Mouse (Mus musculus) heart, adult 2 months (tissue): ENCODE results near the gene Lrrc4. TPM values are rescaled to one million over a fixed set of nuclear protein-coding genes. Genes with fewer than 3 reads are reported as not detected.

ENCODE experiments used
- DNase-seq, 2 experiments: peaks; one replicate each; pipeline ENCODE4 v3.0.0; 2021
- H3K27ac ChIP-seq: fragments of 200-600 bp; 2 replicates; pipeline ENCODE4 v1.8.1; 2022
- H3K27me3 ChIP-seq: fragments of 200-500 bp; 2 replicates; pipeline ENCODE4 v1.6.1; 2012; ENCODE audit warnings: mild to moderate bottlenecking, low read length, inconsistent platforms, mixed read lengths; ENCODE audit not compliant: control insufficient read depth, insufficient read depth
- H3K36me3 ChIP-seq: fragments of 200-500 bp; 2 replicates; pipeline ENCODE4 v1.6.1; 2012; ENCODE audit warnings: low read length, inconsistent platforms; ENCODE audit not compliant: control insufficient read depth, insufficient read depth
- H3K4me1 ChIP-seq: fragments of 200-500 bp; 2 replicates; pipeline ENCODE4 v1.6.1; 2011; ENCODE audit warnings: low read length; ENCODE audit not compliant: control insufficient read depth, insufficient read depth
- H3K4me3 ChIP-seq: fragments of 200-600 bp; 2 replicates; pipeline ENCODE4 v1.8.1; 2022
- H3K79me2 ChIP-seq: fragments of 200-500 bp; replicated peaks from 2 replicates; pipeline ENCODE4 v1.6.1; 2012; ENCODE audit warnings: mild to moderate bottlenecking, inconsistent platforms, low read length, moderate library complexity, mixed read lengths; ENCODE audit not compliant: control insufficient read depth, insufficient read depth
- H3K9ac ChIP-seq: fragments of 200-500 bp; 2 replicates; pipeline ENCODE4 v1.6.1; 2012; ENCODE audit warnings: low read depth, mild to moderate bottlenecking, control low read depth, inconsistent platforms, low read length, mixed read lengths
- CTCF ChIP-seq: fragments of 200-600 bp; IDR thresholded peaks from 2 replicates; pipeline ENCODE4 v1.8.1; 2022; ENCODE audit warnings: antibody characterized with exemption, mild to moderate bottlenecking, moderate library complexity
- EP300 ChIP-seq: fragments of 200-500 bp; IDR thresholded peaks from 2 replicates; pipeline ENCODE4 v1.6.1; 2011; ENCODE audit warnings: low read depth, low read length, control low read depth; ENCODE audit not compliant: insufficient read depth
- POLR2A ChIP-seq: fragments of 200-500 bp; IDR thresholded peaks from 2 replicates; pipeline ENCODE4 v1.6.1; 2011; ENCODE audit warnings: mild to moderate bottlenecking, low read depth, low read length, control low read depth; ENCODE audit not compliant: insufficient read depth
- WGBS: fragments of 180-500 bp; shearing (Covaris S2); methylation state at CpG from one replicate; pipeline ENCODE4 v1.1.7; 2018; 5-methylcytosine and 5-hydroxymethylcytosine counted together
- intact Hi-C: fragments of 180-260 bp; cut with DNase I; formaldehyde crosslinking; loops from one replicate; pipeline ENCODE4 v1.15.1; 2025
- long read RNA-seq: library from polyadenylated mRNA; stranded (forward); transcript quantifications from one replicate; pipeline ENCODE4 v2.0.0, GENCODE M21; 2021
- polyA plus RNA-seq: library from polyadenylated mRNA; depleted of rRNA; stranded (reverse); fragments of >200 nt; gene quantifications from 2 replicates; pipeline ENCODE4 v1.2.3, GENCODE M21; 2012; rRNA removed
- total RNA-seq, 2 experiments: library from RNA; stranded (reverse); gene quantifications; 2 replicates each; pipeline ENCODE4 v1.2.3; 2021

The Lrrc4 gene
- total RNA-seq (under 1 TPM; 0.43 to 0.47 TPM), polyA plus RNA-seq (0.67 and 0.68 TPM in 2 replicates)
- long read RNA-seq, partial matches to known transcripts = 0 of 1 reads
- long read RNA-seq, other reads (novel, unspliced or antisense) = 1 of 1 reads

DNA sequence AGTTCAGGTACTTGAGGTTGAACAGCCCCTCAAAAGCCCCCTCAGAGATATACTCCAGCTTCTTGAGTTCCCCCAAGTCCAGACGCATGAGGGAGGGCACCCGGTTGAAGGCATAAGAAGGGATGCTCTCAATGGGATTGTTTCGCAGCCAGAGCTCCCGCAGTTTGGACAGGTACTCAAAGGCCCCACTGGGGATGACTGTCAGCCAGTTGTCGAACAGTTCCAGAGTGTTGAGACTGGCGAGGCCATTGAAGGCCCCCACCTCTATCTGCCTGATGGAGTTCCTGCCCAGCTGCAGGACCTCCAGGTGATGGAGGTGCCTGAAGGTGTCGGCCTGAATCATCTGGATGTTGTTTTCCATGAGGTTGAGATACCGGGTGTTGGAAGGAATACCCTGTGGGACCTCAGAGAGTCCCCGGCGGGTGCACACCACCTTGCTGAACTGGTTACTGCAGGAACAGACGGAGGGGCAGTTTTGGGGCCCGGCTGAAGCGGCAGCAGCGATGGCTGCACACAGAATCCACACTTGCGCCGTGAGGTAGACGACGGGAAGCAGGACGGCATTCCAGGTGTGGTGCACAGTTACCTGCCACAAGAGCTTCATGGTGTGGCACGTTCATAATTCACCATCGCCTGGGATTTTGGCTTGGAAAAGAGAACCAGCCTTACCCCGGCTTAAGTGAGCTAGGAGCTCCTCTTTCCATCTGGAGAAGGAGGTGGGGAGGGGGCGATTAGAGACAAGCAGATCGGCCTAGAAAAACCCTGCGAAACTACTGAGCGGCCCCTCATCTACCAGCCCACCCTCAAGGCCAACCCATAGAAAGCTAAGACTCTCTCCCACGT is at the start of gene Lrrc4:
Lrrc4 (minus strand) TSS at position 737 of the 843 bp plus-strand sequence.
- H3K27me3 ChIP-seq = peaks cover 2% of the 10 kb centered on the region; the same call in 1 of the 2 replicates
- H3K4me3 ChIP-seq = peak within 1 kb of the TSS; percentile 68
- peaks cover 2% of the 10 kb centered on the region; the same call in 1 of the 2 replicates for H3K4me1 ChIP-seq
- DNase-seq = no peak
- H3K36me3 ChIP-seq = no peaks in the 10 kb centered on the region
- TF ChIP-seq CTCF = no peak
- no peaks in the 10 kb centered on the region for H3K79me2 ChIP-seq
- WGBS = 86% methylated on average over 27 of the region's 27 CpGs
- no peak within 1 kb of the TSS for H3K27ac ChIP-seq
- peak within 1 kb of the TSS; percentile 51 for H3K9ac ChIP-seq
- intact Hi-C loops = loop anchor here (5.0 kb wide), 1 partner anchor 409 kb away; the partner anchor contains the start of gene Arf5

DNA sequence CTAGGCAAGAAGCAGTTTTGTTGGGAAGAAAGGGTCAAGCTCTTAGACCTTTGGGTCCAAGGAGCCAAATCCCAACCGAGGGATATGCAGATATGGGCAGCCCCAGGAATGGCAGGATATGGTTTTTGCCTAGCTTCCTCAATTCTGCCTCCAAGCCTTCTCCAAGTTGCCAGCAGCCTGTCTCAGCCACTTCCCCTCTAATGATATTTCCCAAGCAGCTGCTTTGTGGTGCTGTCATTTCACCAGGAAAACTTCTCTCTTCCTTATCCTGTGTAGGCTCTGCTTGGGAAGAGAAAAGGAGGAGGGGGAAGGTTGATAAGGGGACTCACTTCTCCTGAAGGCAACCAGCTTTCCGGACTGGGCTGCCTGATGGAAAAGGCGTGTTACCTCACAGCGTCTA is 49.4 kb upstream of the Lrrc4 start:
- Histone ChIP-seq H3K4me1 (peaks cover 1% of the 10 kb centered on the region), H3K36me3 (no peaks in the 10 kb centered on the region), H3K27ac (no peak overlapping the region), H3K9ac (no peak overlapping the region), H3K27me3 (no peaks in the 10 kb centered on the region), H3K79me2 (no peaks in the 10 kb centered on the region), H3K4me3 (no peak overlapping the region)
- no peak for DNase-seq
- 42% methylated on average over 4 of the region's 4 CpGs for WGBS
- intact Hi-C loops = no loop called here
- TF ChIP-seq CTCF = no peak

DNA sequence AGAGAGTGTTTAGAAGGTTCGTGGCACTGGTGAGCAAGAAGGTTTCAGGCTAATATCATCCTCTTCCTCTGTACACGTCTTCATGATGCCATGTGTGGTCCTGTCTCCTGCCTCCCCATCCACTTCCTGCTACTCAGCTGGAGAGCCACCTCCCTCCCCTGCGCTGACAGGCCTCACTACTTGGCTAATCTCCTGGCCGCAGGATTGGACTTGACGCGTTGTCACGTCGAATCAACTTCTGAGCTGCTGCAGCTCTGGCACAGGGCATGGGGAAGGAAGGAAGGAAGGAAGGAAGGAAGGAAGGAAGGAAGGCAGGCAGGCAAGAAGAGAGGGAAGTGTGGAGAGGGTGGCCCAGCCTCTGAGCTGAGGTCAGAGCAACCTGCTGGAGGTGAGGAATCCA is 47.8 kb upstream of the Lrrc4 start:
- DNase-seq = no peak
- Histone ChIP-seq H3K36me3 (no peaks in the 10 kb centered on the region), H3K4me3 (no peak overlapping the region), H3K27me3 (no peaks in the 10 kb centered on the region), H3K79me2 (no peaks in the 10 kb centered on the region), H3K9ac (no peak overlapping the region), H3K4me1 (peaks cover 1% of the 10 kb centered on the region), H3K27ac (no peak overlapping the region)
- intact Hi-C loops = no loop called here
- whole genome bisulfite sequencing = 40% methylated on average over 8 of the region's 8 CpGs
- no peak for TF ChIP-seq POLR2A
- no peak for TF ChIP-seq EP300
- no peak for TF ChIP-seq CTCF

DNA sequence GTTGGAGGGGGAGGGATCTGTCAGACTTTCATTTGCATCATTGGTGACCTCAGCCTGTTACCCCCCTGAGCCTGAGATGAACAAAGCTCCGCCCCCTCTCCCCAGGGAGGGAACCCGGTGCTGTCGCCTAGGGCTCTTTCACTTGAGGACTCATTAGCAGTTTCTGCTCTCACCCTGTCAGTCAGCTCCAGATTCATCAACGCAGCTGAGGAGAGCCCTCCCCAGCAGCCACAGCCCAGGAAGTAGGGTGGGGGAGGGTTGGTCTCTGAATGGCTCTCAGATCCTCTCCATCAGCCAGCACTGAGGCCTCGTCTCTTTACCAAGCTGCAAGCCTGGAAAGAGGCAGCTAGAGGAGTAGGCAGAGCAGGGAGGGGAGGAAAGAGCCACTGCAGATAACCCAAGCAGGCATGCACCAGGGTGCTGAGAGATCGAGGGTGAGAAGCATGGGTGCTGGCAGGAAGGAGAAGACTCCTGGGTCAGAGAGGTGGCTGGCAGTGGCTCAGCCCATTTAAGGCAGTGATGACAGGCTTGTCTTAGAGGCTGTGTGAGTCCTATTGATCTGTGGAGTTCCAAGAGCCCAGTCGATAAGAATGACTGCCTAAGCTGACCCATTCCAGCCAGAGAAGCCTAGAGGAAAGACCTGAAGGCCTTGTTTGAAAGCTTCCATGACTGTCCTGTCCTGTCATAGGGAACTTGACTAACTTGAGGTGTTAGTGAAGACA is 46.6 kb upstream of the Lrrc4 start:
- no peak overlapping the region for H3K27ac ChIP-seq
- DNase-seq = no peak
- peaks cover 1% of the 10 kb centered on the region for H3K4me1 ChIP-seq
- no peak for TF ChIP-seq EP300
- no peak for TF ChIP-seq CTCF
- intact Hi-C loops = no loop called here
- H3K4me3 ChIP-seq = no peak overlapping the region
- H3K79me2 ChIP-seq = no peaks in the 10 kb centered on the region
- no peak overlapping the region for H3K9ac ChIP-seq
- no peaks in the 10 kb centered on the region for H3K36me3 ChIP-seq
- no peaks in the 10 kb centered on the region for H3K27me3 ChIP-seq
- WGBS = 51% methylated on average over 7 of the region's 7 CpGs

- H3K9ac ChIP-seq = no peak overlapping the region
- no peak overlapping the region for H3K4me3 ChIP-seq
- WGBS = 78% methylated on average over 3 of the region's 3 CpGs
- intact Hi-C loops = no loop called here
- no peaks in the 10 kb centered on the region for H3K27me3 ChIP-seq
- H3K27ac ChIP-seq = no peak overlapping the region
- peaks cover 1% of the 10 kb centered on the region for H3K4me1 ChIP-seq
- no peaks in the 10 kb centered on the region for H3K79me2 ChIP-seq
- no peaks in the 10 kb centered on the region for H3K36me3 ChIP-seq
- TF ChIP-seq EP300 (no peak), CTCF (no peak), POLR2A (no peak)
- DNase-seq = no peak
Observed at GRCm38 (mm10) chr6:28876492-28876891, 44.9 kb upstream of the Lrrc4 start.

DNA sequence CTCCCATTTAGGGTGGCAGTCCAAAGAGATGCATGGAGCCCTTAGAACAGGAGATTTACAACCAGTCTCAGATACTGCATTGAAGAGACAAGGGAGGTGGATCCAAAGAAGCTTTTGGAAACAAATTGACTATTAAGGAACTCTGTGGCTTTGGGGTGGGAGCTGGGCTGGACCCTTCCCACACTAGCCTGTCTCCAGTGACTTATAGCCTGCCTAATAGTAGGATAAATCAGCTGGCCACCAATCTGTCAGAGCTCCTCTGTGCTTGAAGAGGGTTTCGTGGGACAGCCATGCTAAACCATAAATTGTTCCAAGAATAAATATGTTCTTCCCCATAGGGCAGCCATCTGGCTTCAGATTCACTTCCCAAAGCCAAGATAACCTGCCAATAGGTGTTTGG is 43.8 kb upstream of the Lrrc4 start:
- H3K79me2 ChIP-seq = no peaks in the 10 kb centered on the region
- no peak overlapping the region for H3K27ac ChIP-seq
- H3K4me3 ChIP-seq = no peak overlapping the region
- no peak overlapping the region for H3K9ac ChIP-seq
- DNase-seq = no peak
- intact Hi-C loops = no loop called here
- no peak for TF ChIP-seq CTCF
- no peak for TF ChIP-seq EP300
- no peak for TF ChIP-seq POLR2A
- 97% methylated on average over 1 of the region's 1 CpGs for WGBS
- peaks cover 1% of the 10 kb centered on the region; the same call in 1 of the 2 replicates for H3K4me1 ChIP-seq
- no peaks in the 10 kb centered on the region for H3K36me3 ChIP-seq
- no peaks in the 10 kb centered on the region for H3K27me3 ChIP-seq
